Mouse (Mus musculus): Measurements from ENCODE around the gene Zscan2. TPM values are rescaled to one million over a fixed set of nuclear protein-coding genes. Genes with fewer than 3 reads are reported as not detected.

Zscan2 gene
- total RNA-seq, 2 experiments from 2014 or later = 5.5 to 5.6 TPM

DNA sequence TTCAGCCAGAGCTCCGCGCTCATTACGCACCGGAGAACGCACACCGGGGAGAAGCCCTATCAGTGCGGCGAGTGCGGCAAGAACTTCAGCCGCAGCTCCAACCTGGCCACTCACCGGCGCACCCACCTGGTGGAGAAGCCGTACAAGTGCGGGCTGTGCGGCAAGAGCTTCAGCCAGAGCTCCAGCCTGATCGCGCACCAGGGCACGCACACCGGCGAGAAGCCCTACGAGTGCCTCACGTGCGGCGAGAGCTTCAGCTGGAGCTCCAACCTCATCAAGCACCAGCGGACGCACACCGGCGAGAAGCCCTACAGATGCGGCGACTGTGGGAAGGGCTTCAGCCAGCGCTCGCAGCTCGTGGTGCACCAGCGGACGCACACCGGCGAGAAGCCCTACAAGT is 15.0 kb downstream of the Zscan2 start:
- ATAC-seq (replicated peaks; ENCODE audit: poor library complexity, severe bottlenecking) = no peak

DNA sequence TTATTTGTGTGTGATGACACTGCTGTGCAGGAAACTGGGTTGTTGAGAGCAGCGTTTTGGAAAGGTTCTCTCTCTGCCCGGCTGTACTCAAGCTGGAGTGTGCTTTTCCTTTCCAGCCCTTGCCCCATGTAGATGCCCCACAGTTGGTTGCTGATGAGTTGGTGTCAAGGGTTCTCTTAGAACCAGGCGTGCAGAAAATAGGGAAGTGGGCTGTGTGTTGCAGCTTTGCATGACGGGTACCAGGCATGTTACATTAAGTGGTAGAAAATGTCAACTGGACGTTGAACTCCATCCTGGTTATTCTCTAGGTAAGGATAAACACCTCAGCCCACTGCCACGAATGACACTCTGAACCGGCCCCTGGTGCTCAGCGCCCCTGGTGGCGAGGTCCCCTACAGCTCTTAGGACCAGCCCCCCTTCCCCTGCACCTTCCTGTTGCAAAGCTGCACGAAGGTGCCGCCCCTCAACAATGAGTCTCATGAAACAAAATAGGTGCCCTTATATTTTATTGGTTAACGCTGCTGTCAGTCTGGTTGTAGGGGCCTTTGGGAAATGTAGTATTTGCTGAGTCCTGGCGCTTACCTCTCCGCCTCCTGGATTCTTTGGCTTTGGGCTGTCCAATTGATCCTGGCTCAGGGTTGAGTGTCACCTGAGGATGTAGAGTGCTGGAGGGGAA is 22.2 kb downstream of the Zscan2 start:
- ATAC-seq (replicated peaks; ENCODE audit: poor library complexity, severe bottlenecking) = peak; percentile 92

DNA sequence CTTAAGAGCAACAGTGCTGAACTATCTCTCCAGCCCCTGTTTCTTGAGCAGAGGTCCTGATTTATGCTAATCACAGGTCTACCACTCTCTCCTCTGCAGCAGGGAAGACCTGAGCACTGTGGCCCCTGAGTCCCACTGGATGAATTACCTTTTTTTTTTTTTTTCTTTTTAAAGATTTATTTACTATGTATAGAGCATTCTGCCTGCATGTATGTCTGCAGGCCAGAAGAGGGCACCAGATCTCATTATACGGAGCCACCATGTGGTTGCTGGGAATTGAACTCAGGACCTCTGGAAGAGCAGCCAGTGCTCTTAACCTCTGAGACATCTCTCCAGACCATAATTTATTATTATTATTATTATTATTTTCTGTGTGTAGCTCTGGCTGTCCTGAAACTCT is 24.9 kb downstream of the Zscan2 start:
- no peak for ATAC-seq (replicated peaks; ENCODE audit: poor library complexity, severe bottlenecking)

DNA sequence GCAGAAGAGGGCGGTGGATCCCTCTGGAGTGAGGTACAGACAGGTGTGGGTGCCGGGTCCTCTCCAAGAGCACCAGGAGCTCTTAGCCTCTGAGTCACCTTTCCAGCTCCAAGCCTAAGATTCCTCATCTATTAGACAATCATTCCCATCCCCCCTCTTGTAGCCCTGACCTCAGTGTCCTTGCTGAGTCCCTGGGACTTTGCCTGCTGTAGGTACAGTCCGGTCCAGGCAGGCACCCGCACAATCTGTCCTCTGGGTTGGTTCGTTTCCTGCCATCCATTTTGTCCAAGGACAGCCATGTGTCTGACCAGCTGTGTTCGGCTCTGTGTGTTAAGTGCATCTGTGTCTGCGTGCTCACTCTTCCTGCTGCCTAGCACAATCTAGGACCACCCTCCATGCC is 27.9 kb downstream of the Zscan2 start:
- ATAC-seq (replicated peaks; ENCODE audit: poor library complexity, severe bottlenecking) = no peak

DNA sequence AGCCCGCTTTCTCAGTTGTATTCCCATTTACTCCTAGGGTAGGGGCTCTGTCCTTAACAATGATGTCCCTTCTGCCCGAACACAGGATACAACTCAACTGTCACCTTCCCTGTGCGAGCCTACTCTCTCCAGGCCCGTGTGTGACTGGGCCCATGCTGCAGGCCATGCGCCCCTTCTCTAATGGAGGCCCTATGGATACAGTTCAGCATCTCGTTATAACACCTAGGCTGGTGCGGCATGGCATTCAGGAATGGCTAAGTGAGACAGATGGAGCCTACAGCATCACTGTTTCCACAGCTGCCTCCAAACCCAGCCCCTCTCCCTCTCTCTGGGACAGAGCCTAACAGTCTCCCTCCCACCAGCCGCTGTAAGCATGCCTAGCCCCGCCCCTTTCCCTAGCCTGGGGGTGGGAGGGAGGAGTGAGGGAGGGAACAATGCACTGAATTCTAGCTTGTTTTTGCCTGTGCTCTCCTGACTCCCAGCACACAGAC is 28.3 kb downstream of the Zscan2 start:
- ATAC-seq (replicated peaks; ENCODE audit: poor library complexity, severe bottlenecking) = peak; percentile 69

DNA sequence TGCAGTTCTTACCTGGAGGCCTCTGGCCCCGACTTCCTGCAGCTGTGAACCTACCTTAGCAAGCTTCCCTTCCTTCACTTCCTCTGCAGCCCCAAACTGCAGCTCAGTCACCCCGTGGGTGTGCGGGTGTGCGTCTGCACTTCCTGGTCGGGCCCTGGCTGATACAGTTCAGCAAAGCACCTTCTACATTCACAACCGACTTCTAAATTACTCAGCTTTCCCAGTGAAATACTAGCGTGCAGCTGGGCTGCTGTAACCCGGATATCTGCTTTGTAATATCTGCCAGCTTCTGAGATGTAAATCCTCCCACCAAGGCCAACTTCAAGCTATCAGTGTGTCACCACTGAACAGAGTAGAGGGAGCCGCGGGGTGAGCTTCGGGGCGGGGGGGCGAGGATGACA is 29.1 kb downstream of the Zscan2 start:
- peak; percentile 65 for ATAC-seq (replicated peaks; ENCODE audit: poor library complexity, severe bottlenecking)

DNA sequence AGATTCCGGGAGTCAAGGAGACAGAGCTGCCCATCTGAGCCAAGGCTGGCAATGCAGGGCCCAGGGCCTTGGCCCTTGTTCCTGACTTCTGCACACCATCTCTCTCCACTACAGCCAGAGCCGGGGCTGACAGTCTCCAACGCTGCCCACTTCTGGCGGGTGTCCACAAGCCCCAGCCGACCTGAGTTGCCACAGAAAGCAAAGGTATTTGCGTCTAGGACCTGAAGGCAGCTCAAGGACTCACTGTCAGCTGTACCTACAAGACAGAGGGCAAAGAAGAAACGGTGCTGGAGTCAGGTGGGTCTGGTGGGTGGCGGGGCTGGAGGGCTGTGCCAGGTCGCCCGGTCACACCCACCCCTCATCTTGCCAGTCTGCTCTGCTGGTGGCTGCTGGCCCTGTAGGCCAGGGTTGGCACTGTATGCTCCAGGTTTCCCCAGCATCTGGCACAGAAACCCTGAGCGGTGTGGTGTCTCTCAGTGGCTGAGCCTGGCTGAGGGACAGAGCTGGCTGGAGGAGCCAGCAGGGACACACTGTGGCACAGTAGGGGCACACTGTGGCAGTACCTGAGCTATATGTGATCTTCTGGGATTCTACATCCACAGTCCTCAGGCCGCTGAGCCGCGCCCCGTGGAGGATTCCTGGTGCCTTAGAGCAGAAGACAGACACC is 32.5 kb downstream of the Zscan2 start:
- ATAC-seq (replicated peaks; ENCODE audit: poor library complexity, severe bottlenecking) = no peak

DNA sequence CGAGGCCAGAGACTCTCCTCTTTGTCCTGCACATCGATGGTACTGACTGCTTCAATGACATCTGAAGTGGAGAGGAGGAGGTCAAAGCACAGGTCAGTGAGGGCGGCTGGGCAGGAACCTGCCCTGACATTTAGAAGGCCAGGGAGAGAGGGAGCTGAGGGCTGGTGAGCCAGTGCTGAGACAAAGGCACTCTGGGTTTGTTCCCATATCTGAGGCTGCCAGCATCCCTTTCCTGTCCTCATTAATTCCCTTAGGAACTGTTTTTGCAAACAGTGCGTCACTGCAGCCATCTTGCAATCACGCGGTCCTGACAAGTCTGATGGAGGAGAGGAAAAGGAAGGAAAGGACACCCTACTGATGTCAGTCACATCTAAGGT is 33.0 kb downstream of the Zscan2 start:
- no peak for ATAC-seq (replicated peaks; ENCODE audit: poor library complexity, severe bottlenecking)

DNA sequence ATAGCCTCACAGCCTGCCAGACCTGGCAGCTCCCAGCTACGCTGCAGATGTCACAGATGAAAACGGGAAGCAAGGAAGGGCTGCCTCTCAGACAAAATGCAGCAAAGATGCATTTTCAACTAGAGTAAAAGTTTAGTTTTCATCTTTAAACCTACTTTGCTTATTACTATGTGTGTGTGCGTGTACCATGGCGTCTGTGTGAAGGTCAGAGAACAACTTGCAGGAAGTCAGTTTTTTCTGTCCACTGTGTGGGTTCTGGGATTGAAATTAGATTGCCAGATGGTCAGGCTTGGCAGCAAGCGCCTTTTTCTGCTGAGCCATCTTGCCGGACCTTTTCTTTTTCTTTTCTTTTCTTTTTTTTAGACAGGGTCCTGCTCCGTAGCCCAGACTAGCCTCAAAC is 33.5 kb downstream of the Zscan2 start:
- no peak for ATAC-seq (replicated peaks; ENCODE audit: poor library complexity, severe bottlenecking)

DNA sequence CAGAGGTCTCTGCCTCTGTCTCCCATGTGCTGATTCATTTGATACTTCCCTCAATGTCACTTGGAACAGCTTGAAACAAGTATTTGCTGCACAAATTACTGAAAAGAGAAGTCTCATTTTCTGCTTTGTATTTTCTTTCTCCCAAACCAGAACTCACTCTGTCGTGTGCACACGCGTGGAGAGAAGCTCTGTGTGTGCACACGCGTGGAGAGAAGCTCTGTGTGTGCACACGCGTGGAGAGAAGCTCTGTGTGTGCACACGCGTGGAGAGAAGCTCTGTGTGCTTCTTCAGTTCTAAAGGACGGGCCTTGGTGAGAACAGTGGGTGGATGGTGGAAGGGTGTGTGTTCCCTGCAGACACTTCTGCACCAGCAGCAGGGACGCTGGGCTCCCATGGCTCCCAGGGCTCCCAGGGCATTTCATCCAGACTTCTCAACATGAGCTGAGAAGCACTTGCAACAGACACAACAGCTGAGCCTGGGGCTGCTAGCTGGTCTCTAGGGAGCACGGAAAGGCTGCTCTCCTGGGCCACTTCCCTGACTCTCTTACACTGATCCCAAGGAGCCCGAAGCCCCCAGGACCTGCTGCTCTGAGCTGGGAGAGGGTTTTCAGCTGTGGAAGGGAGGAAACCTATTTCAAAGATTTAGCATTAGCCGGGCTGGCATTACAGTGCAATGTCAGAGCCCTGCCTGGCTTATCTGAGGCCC is 34.2 kb downstream of the Zscan2 start:
- no peak for ATAC-seq (replicated peaks; ENCODE audit: poor library complexity, severe bottlenecking)

DNA sequence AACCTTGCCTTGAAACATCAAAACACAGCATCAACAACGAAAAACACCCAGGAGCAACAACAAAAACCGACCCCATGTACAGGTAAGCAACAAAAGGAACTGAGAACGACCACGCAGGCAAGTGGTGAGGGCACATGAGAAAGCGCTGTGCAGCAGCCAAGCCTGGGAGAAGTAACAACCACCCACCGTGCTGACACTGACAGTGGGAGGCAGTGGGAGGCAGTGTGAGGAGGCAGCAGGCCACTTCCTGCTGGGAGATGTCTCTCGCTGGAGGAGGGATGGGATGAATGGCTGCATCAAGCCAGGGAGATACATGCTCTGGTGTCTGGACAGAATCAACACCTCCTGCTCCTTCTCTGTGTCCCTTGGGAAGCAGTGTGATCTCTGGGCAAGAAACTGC is 36.4 kb downstream of the Zscan2 start:
- ATAC-seq (replicated peaks; ENCODE audit: poor library complexity, severe bottlenecking) = no peak

DNA sequence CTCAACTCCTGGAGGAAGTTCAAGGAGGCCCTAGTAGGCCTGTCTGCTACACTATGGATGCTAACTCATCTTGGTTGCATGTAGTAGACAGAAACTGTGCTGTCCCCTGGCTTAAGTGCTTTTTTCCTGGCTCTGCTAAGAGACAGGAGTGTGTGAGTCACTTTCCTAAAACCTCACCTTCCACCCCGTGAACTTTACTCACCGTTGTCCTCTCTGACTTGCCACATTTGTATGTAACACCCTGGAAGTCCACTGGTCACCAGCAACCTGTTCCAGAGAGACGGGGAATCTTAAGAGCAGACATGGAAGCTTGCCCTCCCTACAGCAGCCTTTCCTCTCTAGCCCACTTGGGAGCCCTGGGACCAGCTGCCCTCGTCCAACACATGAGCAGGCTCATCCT is 37.0 kb downstream of the Zscan2 start:
- no peak for ATAC-seq (replicated peaks; ENCODE audit: poor library complexity, severe bottlenecking)

DNA sequence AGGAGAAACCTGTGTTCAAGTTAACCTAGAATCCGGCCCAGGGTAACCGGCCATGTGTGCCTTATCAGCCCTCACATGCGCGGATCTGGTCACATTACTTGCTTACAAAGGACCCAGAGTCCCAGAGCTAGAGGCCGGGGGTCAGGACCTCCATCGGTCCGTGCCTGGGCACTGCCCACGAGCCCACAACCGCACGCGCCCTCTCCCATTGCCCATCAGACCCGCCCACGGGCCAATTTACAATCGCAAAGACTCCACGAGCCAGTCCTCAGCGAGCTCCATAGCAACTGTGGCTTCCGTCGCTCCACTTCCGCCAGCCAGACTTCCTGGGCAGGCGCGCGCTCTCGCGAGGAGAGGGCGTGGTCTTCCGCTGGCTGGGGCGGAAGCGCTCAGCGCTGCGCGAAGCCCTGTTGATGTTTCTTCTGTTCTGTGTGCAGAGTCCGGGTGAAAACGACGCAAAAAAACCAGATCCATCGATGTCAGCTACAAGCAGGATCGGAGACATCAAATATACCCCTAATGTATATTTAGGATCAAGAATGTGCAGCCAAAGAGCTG is 40.3 kb downstream of the Zscan2 start, which contains the start of gene Wdr73:
Gene Wdr73, minus strand, starts transcription at position 326 of the 558 bp plus-strand sequence.
- ATAC-seq (replicated peaks; ENCODE audit: poor library complexity, severe bottlenecking) = peak; percentile 93

DNA sequence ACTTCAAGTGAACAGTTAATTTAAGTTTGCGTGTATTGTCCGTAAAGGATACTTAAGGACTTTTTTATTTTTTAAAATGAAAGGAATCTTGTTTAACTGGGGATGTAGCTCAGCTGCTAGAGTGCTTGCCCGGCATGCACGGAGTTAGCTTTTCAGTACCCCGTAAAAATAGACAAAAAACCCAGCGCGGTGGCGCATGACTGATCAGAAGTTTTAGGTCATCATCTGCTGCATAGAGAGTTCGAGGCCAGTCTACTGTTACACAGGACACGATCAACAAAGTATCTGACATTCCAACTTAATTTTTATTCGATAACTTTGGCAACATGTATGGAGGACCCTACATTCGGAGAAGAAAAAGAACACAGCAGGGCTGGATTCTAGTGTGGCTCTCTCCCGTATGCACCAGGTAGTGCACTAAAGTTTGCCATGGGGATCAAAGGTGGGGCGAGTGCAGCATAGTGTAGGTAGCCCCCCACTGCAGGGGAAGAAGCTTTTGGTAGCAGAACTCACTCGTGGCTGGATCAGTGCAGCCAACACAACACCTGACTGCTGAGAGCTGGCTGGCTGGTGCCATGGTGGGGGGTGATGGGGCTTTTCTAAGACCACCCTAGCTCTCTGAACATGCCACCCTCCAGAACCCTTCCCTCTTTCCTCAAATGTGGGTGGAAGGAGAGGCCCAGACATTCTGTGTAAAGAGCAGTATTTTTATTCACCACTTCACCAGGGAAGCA is 41.0 kb downstream of the Zscan2 start:
- no peak for ATAC-seq (replicated peaks; ENCODE audit: poor library complexity, severe bottlenecking)

DNA sequence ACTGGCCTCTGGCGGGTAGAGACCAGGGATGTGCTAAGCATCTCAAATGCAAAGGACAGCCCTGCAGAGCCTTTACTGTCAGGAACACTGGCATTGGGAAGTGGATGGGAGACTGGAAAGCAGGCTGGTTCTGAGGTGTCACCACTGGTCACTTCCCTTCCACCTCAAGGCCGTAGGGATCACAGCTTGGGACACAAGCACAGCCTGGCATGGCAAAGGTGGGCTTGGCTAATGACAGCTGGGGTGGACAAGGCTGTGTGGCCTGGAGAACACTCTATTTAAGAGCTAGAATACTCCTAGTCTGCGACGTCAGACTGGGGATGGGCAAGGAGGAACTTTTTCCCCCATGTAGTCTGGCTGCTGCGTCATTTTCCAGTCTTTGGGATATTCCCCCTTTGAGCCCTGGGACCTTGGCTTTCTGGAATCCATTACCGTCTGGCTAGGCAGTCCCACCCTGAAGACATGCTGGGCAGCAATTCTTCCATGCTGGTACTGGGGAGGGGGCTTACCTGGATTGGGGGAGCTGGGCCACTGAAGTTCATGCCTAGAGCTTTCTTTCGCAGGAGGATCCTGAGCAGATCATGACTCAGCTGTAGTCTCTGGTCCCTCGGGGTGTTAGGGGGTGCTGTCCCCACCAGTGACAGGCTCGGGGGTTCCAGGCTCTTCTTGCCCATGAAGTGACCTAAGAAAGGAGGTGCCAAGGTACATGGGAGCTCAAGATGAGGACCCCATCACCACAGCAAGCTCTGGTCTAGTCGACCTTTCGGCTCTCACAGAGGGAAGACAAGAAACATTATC is 43.1 kb downstream of the Zscan2 start:
- ATAC-seq (replicated peaks; ENCODE audit: poor library complexity, severe bottlenecking) = no peak

DNA sequence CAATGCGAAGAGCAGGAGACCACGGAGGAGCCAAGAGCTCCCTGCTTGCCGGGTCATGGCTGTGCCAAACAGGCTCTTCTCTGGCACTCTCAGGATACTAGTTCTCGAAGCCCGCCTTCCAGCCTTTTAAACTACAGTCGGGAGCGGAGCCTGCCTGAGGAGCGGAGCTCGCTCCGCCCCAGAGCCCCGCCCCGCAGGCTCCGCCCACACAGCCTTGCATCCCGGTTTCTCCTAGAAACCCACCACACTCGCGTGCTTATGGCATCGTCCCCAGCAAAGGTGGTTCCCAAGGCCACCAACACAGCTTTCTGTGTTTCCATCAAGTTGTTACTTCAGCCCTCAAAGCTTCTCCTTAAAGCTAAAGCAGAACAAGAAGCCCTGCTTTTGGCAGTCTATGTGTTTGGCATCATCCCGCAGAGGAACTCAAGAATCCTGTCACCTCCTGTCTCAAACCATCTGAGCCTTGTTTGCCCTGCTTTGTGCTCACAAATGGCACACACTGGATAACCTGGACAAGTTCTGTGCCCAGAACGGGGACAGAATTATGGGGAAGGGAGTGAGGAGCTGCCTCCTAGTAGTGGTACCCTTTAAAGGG is 44.3 kb downstream of the Zscan2 start, which contains the start of gene Nmb:
Gene Nmb, minus strand, starts transcription at position 156 of the 595 bp plus-strand sequence.
- peak; percentile 45 for ATAC-seq (replicated peaks; ENCODE audit: poor library complexity, severe bottlenecking)

DNA sequence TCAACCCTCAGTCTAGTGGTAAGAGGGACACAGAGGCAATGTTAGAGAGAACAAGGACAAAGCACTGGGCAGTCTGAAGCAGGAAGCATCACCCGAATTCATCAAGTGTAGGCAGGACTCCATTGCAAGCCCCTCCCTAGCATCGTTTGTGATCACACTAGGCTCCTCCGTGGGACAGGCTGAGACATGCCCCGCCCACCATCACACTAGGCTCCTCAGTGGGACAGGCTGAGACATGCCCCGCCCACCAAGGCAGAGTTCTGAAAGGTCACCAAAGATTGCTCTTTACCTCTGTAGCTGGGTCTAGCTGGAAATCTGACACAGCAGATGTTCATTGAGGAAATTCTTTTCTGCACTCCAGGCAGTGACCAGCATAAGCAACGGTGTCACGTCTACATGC is 50.3 kb downstream of the Zscan2 start:
- ATAC-seq (replicated peaks; ENCODE audit: poor library complexity, severe bottlenecking) = no peak

DNA sequence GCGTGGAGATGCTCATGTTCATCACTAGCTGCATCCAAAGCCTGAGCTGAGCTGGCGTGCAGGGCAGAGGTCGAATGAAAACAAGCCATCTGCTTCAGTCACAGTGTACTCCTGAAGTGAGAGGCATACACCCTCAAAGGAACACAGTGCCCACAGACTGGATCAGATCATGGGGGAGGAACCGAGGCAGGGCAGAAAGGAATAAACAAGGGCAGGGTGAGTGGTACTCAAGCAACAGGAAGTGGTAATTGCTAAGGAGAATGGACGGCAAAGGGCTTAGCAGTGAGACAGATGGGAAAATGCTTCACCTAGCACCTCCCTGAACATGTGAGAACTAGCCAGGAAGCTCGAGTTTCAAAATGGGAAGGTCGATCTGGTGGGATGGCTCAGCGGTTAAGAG is 51.8 kb downstream of the Zscan2 start:
- no peak for ATAC-seq (replicated peaks; ENCODE audit: poor library complexity, severe bottlenecking)

DNA sequence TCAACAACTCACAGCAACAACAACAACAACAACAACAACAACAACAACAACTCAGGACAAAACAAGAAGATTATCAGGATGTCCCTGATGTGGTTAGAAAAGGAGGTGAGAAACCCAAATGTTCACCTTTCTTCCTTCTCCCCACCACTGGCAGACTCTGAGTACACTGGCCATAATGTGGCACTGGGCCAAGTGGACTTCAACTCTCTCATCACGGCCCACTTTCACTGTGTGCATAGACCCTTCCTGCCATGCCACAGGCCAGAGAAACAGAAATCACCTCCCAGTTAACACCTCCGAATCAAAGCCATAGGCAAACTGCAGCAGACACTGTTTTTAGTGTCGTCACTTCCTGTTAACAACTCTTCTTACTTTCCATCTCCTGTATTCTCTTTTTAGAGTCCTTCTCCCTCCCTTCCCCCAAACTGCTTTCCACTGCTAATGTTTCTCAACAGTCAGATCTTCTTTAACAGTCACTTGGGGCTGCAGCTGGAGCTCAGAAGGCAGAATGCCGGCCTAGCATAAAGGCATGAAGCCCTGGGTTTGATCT is 57.3 kb downstream of the Zscan2 start:
- ATAC-seq (replicated peaks; ENCODE audit: poor library complexity, severe bottlenecking) = peak; percentile 43

Measured in granulocyte monocyte progenitor cell, adult 5-6 weeks (primary cell).